Mouse (Mus musculus) ES-CJ7 (cell line): ENCODE data around the gene Chic2.

Source experiments
- DNase-seq: peaks from one replicate; pipeline ENCODE4 v3.0.0; 2011; ENCODE audit warnings: low read depth, low spot score

Chic2 gene

GRCm38 (mm10) chr5:75067125-75067756, 22.7 kb upstream of the Chic2 start:
- DNase-seq, result peak; percentile 96

- DNase-seq, result no peak
Measured at GRCm38 (mm10) chr5:75066715-75067114, 22.1 kb upstream of the Chic2 start.

DNA sequence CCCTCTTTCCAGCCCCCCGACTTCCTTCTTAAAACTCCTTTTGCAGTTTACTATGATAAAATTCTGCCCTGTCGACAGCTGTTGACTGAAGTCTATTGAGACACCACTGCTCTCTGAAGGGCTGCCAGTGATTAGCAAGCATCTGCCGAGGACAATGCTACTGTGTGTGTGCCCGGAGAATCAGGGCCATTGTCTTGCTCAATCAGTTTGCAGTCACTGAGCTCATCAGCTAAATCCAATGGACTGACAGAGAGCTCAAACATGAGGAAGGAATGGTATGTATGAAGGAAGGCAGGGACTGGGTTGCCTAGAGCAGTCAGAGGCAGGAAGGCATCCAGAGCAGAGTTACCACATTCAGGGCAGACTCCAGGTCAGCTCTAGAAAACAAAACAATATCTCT, 18.6 kb upstream of the Chic2 start:
- no peak for DNase-seq

GRCm38 (mm10) chr5:75051109-75051508, 6.5 kb upstream of the Chic2 start:
- DNase-seq, result no peak

GRCm38 (mm10) chr5:75046681-75047321, 2.2 kb upstream of the Chic2 start:
- no peak for DNase-seq

- no peak for DNase-seq
Measured at GRCm38 (mm10) chr5:75045371-75045770, 797 bp upstream of the Chic2 start.

GRCm38 (mm10) chr5:75043621-75044301, 813 bp downstream of the Chic2 start:
- DNase-seq, result no peak

- DNase-seq, result no peak
Measured at GRCm38 (mm10) chr5:75043011-75043445, 1.5 kb downstream of the Chic2 start.

DNA sequence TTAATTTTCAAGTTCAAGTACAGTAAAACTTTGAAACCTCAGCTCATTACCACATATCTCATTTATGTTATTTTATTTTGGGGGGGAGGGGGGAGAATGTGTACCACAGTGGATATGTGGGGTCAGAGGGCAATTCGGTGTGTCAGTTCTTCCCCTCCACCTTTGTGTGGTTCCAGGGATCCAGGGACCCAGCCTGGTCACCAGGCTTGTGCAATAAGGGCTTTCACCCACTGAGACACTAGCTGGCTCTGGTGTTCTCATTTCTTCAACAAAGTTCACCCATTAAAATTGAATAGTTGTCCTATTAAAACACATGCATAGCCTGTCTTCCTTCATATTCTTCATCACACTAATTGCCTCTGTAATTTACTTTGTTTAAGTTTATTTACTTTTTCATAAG, 5.3 kb downstream of the Chic2 start:
- DNase-seq, result no peak

- no peak for DNase-seq
Measured at GRCm38 (mm10) chr5:75035475-75035874, 9.1 kb downstream of the Chic2 start.

DNA sequence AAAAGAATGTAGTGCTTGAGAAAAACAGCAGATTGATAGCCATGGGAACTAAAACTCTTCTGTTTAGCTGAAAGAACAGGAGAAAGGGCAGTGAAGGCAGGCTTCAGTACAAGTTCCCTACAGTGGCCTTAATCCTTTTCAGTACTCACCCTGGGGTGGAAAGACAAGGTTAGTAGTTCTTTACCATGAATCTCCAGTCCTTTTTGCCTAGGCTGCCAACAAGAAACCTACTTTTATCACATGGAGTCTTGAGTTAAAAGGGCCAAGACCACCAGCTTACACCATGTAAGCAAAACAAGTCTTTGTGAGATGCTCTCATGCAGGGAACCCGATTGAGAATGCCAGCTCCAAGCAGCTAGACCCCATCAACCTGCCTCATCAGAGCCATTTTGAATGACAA, 29.8 kb downstream of the Chic2 start:
- no peak for DNase-seq

DNA sequence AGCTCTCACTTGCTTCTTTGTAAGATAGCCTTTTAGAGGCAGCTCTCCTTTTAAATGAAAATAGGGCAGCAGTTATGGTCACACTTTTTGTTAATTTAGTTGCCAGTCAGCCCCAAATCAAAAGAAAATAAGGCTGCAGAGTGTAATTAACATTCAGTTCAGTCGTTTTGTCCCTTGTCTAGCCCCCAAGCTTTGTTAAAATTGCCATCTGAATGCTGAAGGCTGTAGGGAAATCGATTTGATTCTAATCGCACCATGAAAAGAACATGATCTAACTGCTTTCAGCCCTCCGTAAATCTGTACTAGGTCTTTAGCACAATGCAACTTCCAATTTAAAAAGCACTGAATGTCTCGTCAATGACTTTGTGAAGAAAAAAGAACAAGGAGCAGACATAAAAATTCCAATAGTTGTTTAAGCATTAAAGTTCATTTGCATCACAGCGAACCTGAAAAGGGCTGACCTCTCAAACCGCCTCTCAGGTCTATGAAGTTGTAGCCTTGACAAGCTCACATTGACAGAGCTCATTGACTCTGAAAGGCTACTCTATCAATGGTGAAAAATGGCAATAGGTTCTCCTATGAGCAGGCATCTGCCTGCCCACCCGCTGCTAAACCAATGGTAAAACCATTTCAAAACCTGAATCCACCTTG, 31.7 kb downstream of the Chic2 start:
- peak; percentile 79 for DNase-seq

- peak; percentile 28 for DNase-seq
Measured at GRCm38 (mm10) chr5:75011985-75012738, 32.4 kb downstream of the Chic2 start.

GRCm38 (mm10) chr5:75004755-75005154, 39.8 kb downstream of the Chic2 start:
- DNase-seq, result no peak

- no peak for DNase-seq
Measured at GRCm38 (mm10) chr5:75002109-75002508, 42.5 kb downstream of the Chic2 start.

DNA sequence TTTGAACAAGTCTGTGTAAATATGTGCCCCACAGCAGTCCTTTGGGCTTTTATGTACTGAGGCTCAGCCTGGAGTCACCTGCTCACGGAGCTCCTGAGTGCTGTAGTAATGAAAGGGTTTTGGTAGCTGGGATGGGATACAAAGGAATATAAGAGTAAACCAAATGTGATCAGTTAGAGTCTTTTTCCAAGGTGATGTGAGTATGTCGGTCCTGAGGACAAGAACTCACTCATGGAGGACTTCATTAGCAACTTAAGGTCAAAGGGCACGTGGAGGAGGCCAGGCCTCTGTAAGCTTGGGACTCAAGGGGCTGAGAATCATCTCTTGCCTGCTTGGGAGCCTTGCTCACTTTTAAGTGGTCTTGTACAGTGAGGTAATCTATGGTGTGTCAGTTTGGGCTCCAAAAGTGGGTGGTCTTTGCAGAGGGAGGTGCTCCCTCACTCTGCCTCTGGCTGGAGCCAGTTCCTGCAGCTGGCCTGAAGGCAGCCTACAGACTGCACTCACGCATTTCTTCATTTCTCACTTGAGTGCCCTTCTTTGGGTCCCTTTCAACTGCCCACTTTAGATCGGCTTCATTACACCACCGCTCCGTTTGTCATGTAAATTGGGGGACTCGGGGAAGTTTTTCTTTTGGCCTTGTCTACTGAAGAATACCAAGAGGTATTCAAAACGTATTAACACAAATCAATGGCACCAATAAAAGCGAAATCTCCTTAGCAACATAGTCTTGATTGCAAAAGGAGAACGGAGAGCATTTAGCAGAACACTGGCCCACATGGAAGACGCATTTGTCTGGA, 45.7 kb downstream of the Chic2 start:
- DNase-seq, result peak; percentile 83

DNA sequence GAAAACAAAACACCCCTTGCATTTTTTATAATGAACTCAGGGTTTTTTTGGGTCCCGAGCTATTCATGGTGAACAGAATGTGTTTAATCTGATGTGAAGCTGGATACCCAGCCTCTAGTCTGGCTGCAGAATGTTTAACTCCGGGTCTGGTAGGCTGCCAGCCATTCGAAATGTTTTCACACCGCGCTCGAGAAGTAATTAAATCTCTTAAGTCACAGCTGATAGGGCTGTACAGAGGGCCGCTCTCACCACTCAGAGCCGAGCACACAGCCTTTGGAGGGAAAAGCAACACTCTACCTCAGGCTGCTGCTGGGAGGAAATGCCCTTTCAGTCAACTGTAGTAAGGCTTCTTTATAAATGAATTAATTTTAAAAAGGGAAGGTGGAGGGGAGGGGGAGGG, 49.6 kb downstream of the Chic2 start:
- DNase-seq, result no peak

- no peak for DNase-seq
Measured at GRCm38 (mm10) chr5:74984101-74984500, 60.5 kb downstream of the Chic2 start.

GRCm38 (mm10) chr5:74980574-74980973, 64.0 kb downstream of the Chic2 start:
- DNase-seq, result no peak

DNA sequence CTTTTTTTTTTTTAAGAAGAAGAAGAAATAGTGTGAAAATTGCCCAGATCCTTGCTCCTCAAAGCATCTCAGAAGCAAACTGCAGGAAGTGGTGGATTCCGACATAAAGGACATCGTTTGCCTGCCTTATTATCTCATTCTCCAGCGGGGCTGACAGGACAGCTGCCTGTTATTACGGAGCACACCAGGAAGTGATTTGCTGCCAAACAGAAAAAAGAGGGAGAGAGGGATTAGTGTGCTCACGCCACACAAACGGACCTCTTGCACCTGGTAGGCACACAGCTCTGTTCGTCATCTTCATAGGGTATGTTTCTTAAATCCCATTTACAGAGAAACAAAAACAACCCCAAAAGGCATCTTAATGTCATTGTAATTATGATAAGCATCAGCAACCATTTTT, 64.4 kb downstream of the Chic2 start:
- DNase-seq, result no peak

DNA sequence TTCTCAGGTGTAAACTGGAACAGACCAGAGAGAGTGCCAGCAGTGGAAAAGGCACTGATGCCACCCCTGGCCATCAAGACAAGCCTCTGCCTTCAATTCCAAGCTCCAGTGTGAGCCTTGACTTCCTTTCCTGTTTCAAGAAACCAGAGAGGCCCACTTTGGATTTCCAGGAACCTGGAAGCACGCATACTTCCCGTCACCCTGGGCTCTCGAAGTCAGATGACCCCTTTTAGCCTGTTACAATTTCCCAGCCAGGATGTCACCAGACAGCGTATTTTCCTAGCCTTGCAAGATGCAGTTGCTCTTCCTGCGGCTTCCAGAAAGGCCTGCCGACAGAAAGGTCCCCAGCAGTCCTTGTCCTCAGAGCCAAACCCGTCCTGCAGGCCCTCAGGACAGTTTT, 65.0 kb downstream of the Chic2 start:
- DNase-seq, result no peak
